Mouse (Mus musculus) E14TG2a.4 (cell line): ENCODE measurements around the gene Abcb1a.
"Not testable (repeated sequence)": the region's sequence is repeated elsewhere in the genome, so short reads cannot be mapped to it uniquely, and the experiment has no call there.

Source experiments
- H3K27me3 ChIP-seq: 2 replicates; pipeline ENCODE4 v1.6.1; 2014; ENCODE audit warnings: low read length, control low read depth; ENCODE audit not compliant: insufficient read depth
- H3K36me3 ChIP-seq: 2 replicates; pipeline ENCODE4 v1.6.1; 2014; ENCODE audit warnings: low read length, control low read depth; ENCODE audit not compliant: insufficient read depth
- H3K4me1 ChIP-seq: replicated peaks from 2 replicates; pipeline ENCODE4 v1.6.1; 2014; ENCODE audit warnings: low read depth, low read length, control low read depth
- H3K4me3 ChIP-seq: replicated peaks from 2 replicates; pipeline ENCODE4 v1.5.1; 2014; ENCODE audit warnings: mild to moderate bottlenecking, low read length
- H3K9me3 ChIP-seq: 2 replicates; pipeline ENCODE4 v1.6.1; 2014; ENCODE audit warnings: low read length, control low read depth
- CTCF ChIP-seq: conservative IDR thresholded peaks from 2 replicates; pipeline ENCODE4 v1.5.1; 2014; ENCODE audit warnings: low read length
- NANOG ChIP-seq: IDR thresholded peaks from 2 replicates; pipeline ENCODE4 v1.6.1; 2014; ENCODE audit warnings: borderline replicate concordance, low read length, mixed read lengths
- POU5F1 ChIP-seq: IDR thresholded peaks from 2 replicates; pipeline ENCODE4 v1.6.1; 2014; ENCODE audit warnings: low read length, borderline replicate concordance

The Abcb1a gene

DNA sequence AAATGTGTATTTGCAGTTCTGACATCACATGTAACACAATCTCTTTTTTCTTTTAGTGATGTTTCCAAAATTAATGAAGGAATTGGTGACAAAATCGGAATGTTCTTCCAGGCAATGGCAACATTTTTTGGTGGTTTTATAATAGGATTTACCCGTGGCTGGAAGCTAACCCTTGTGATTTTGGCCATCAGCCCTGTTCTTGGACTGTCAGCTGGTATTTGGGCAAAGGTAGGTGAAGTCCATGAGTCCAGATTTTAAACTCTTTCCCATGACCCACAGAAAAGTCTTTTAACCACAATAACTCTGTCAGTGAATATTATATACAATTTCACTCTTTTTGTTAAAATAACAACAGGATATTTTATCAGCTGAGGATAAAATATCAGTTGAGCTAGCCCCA is 26.2 kb downstream of the Abcb1a start:
- no peak overlapping the region for H3K4me3 ChIP-seq
- H3K27me3 ChIP-seq: no peaks in the 10 kb centered on the region
- TF ChIP-seq CTCF (no peak), POU5F1 (no peak), NANOG (no peak)
- no peaks in the 10 kb centered on the region for H3K9me3 ChIP-seq
- no peaks in the 10 kb centered on the region for H3K4me1 ChIP-seq
- no peaks in the 10 kb centered on the region for H3K36me3 ChIP-seq

DNA sequence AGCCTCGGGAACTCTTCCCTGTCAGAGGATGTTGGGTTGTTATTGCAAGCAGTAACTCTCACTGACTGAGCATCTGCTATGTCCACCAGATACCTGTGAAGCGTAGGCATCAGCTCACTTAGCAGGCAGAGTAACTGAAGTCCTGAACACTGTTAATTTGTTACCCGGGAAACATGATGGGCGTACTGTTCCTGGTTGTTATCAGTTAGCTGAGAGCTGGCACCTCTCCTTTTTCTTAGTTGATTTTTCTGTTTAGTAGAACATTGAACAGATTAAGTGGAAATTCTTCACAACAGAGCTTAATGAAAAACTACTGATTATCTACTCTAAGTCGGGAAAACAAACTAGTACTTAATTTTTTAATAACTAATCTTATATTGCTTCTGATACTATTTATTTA is 27.7 kb downstream of the Abcb1a start:
- no peak for TF ChIP-seq CTCF
- no peak for TF ChIP-seq POU5F1
- no peak for TF ChIP-seq NANOG
- Histone ChIP-seq H3K4me3 (no peak overlapping the region), H3K9me3 (no peaks in the 10 kb centered on the region), H3K4me1 (no peaks in the 10 kb centered on the region), H3K27me3 (no peaks in the 10 kb centered on the region), H3K36me3 (no peaks in the 10 kb centered on the region)

DNA sequence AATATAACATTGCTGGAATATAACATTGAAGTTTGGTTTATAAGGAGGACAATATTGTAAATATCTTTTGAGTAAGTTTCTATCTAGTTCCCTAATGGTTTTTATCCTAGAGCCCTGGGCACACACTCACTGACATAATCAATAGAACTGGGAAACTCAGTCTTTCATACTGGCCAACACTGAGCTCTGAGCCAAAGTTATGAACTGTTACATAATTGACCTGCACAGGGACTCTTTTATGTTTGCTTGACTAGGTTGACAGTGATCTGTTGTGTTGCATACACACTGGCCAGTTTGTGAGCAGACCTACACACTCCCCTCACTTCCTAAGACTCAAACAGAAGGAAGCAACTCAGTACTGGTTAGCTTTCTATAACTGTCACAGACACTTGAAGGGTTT is 56.2 kb downstream of the Abcb1a start:
- Histone ChIP-seq H3K4me1 (peaks cover 3% of the 10 kb centered on the region), H3K27me3 (no peaks in the 10 kb centered on the region), H3K9me3 (no peaks in the 10 kb centered on the region), H3K4me3 (no peak overlapping the region), H3K36me3 (peaks cover 42% of the 10 kb centered on the region)
- TF ChIP-seq NANOG (no peak), POU5F1 (no peak), CTCF (no peak)

DNA sequence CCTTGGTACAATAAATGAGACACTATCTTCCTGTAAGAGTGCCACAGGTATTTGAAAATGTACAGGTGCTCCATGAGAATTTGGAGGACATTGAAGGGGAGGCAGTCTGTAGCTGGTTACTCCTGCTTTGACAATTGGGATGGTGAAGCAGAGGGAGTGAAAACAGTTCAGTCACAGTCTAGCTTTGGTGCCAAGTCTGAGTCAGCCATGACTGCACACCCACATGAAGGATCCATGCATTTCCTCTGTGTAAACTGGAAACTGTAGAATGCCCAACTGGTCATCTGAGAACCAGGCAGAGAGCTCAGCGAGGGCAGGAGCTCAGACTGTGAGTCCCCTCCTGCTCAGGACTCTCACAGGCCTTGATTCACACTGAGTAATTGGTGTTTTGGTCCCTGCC is 59.7 kb downstream of the Abcb1a start:
- H3K4me3 ChIP-seq: no peak overlapping the region
- TF ChIP-seq NANOG: no peak
- no peak for TF ChIP-seq CTCF
- no peak for TF ChIP-seq POU5F1
- no peaks in the 10 kb centered on the region for H3K9me3 ChIP-seq
- H3K27me3 ChIP-seq: no peaks in the 10 kb centered on the region
- H3K4me1 ChIP-seq: peaks cover 10% of the 10 kb centered on the region
- peaks cover 68% of the 10 kb centered on the region for H3K36me3 ChIP-seq

DNA sequence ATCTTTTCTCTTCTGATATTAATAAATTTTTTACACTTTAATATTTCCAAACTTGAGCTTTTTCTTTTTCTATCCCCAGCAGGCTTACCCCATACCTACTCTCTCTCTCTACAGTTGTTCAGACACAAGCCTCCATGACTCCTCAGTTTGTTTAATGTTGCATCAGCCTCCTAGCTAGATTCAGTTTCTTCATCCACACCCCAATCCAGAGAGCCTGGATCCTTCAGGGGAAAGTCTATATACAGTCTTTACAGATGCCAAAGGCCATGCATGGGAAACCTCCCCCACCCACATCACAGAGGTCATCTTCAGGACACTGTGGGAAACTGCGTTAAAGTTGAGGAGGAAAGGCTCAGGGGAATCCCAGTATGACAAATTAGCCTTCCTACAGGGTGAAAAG is 62.3 kb downstream of the Abcb1a start:
- TF ChIP-seq CTCF: no peak
- TF ChIP-seq POU5F1: no peak
- no peak for TF ChIP-seq NANOG
- H3K4me1 ChIP-seq: peaks cover 15% of the 10 kb centered on the region
- peaks cover 66% of the 10 kb centered on the region for H3K36me3 ChIP-seq
- H3K9me3 ChIP-seq: no peaks in the 10 kb centered on the region
- no peaks in the 10 kb centered on the region for H3K27me3 ChIP-seq
- no peak overlapping the region for H3K4me3 ChIP-seq

DNA sequence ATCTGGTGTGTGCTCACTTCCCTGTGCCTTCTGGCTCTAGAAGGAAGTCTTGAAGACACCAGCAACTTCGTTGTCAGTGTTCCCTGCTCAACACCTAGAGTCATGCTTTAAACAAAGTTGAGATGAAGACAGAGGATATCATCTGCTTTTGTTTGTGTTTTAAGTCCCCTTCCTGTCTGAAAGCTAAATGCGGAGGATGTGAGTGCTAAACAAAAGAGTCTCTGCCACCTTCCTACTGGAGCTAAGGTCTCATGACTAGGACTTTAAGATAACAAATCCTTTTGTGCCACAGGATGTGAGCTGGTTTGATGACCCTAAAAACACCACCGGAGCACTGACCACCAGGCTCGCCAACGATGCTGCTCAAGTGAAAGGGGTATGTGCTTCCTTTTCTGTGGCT is 63.0 kb downstream of the Abcb1a start:
- H3K4me3 ChIP-seq: no peak overlapping the region
- TF ChIP-seq NANOG: no peak
- no peak for TF ChIP-seq CTCF
- TF ChIP-seq POU5F1: no peak
- H3K27me3 ChIP-seq: no peaks in the 10 kb centered on the region
- H3K4me1 ChIP-seq: peaks cover 22% of the 10 kb centered on the region
- peaks cover 61% of the 10 kb centered on the region for H3K36me3 ChIP-seq
- no peaks in the 10 kb centered on the region for H3K9me3 ChIP-seq

DNA sequence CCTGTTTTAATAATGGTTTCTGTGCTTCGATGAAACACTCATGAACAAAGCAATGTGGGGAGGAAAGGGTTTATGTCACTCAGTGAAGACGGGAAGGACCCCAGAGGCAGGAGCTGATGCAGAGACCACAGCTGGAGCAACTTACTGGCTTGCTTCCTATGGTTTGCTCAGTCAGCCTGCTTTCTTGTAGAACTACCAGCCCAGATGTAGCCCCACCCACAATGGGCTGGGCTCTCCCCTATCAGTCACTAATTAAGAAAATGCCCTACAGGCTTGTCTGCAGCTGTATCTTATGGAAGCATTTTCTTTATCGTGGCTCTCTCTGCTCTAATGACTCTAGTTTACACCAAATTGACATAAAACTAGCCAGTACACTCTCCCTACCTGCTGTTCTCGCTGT is 67.9 kb downstream of the Abcb1a start:
- TF ChIP-seq POU5F1: no peak
- no peak for TF ChIP-seq NANOG
- no peak for TF ChIP-seq CTCF
- H3K27me3 ChIP-seq: no peaks in the 10 kb centered on the region
- peaks cover 45% of the 10 kb centered on the region for H3K4me1 ChIP-seq
- H3K9me3 ChIP-seq: no peaks in the 10 kb centered on the region
- H3K4me3 ChIP-seq: no peak overlapping the region
- H3K36me3 ChIP-seq: peaks cover 32% of the 10 kb centered on the region

DNA sequence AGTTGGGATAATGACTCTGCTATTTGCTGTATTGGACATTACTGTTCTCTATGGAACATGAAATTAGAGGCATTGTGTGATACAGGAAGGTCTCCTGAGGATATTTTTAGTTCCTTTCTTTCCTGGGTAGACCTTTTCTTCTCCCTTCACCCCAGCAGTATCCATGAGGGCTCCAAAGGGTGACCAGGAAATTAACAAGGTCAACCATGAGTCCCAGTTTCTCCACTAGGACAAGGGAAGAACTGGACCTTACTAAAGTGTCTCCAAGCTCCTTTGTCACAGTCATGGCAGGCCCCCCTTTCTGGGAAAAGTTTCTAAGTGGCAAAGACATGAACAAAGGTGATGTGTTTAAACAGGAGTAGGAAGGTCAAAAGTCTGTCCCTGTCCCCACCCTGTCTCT is 72.8 kb downstream of the Abcb1a start:
- peaks cover 37% of the 10 kb centered on the region for H3K36me3 ChIP-seq
- peaks cover 9% of the 10 kb centered on the region for H3K9me3 ChIP-seq
- TF ChIP-seq NANOG: no peak
- TF ChIP-seq CTCF: no peak
- no peak for TF ChIP-seq POU5F1
- no peaks in the 10 kb centered on the region for H3K27me3 ChIP-seq
- H3K4me1 ChIP-seq: peaks cover 47% of the 10 kb centered on the region
- 0 out of 2 replicates have a peak overlapping the region, but pooled peaks have one; percentile 20 for H3K4me3 ChIP-seq

DNA sequence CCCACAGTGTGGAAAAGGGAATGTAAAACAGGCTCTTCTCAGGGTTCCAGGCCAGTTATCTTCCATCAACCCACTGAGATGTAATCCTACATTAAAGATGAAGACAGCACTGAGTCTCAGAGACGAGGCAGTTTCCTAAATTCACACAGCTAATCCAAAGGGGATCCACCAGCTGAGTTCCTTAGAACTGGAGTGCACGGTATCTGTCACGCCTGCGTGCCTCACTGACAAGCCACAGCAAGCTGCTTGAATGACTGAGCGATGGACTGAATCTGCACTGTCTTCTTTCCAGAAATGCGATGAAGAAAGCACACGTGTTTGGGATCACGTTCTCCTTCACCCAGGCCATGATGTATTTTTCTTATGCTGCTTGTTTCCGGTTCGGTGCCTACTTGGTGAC is 73.4 kb downstream of the Abcb1a start:
- Histone ChIP-seq H3K4me3 (0 out of 2 replicates have a peak overlapping the region, but pooled peaks have one; percentile 0), H3K4me1 (peaks cover 40% of the 10 kb centered on the region), H3K36me3 (peaks cover 37% of the 10 kb centered on the region)
- not testable (repeated sequence) for H3K9me3 ChIP-seq, H3K27me3 ChIP-seq
